Mouse (Mus musculus) neural tube, embryonic 15.5 days (tissue): Measurements from ENCODE around the gene Cdk12. TPM values are rescaled to one million over a fixed set of nuclear protein-coding genes. Genes with fewer than 3 reads are reported as not detected.

Experiments used
- ATAC-seq: fragments of 200-750 bp; cut with Nextera tagmentation; 2 replicates; pipeline ENCODE4 v1.8.0; 2017; ENCODE audit warnings: mild to moderate bottlenecking, moderate TSS enrichment, moderate library complexity; ENCODE audit not compliant: low FRiP score
- H3K27ac ChIP-seq: fragments of 300-500 bp; sonication (generic); replicated peaks from 2 replicates; pipeline ENCODE4 v1.5.1; 2015; ENCODE audit warnings: mild to moderate bottlenecking, inconsistent platforms
- H3K27me3 ChIP-seq: fragments of 300-500 bp; sonication (generic); replicated peaks from 2 replicates; pipeline ENCODE4 v1.6.1; 2015; ENCODE audit warnings: inconsistent platforms
- H3K36me3 ChIP-seq: fragments of 300-500 bp; sonication (generic); 2 replicates; pipeline ENCODE4 v1.6.1; 2015; ENCODE audit warnings: inconsistent platforms
- H3K4me1 ChIP-seq: fragments of 300-500 bp; sonication (generic); 2 replicates; pipeline ENCODE4 v1.6.1; 2015; ENCODE audit warnings: inconsistent platforms
- H3K4me2 ChIP-seq: fragments of 300-500 bp; sonication (generic); 2 replicates; pipeline ENCODE4 v1.6.1; 2015; ENCODE audit warnings: inconsistent platforms, mild to moderate bottlenecking, moderate library complexity
- H3K4me3 ChIP-seq: fragments of 300-500 bp; sonication (generic); replicated peaks from 2 replicates; pipeline ENCODE4 v1.5.1; 2015; ENCODE audit warnings: mild to moderate bottlenecking, inconsistent platforms
- H3K9ac ChIP-seq: fragments of 300-500 bp; sonication (generic); replicated peaks from 2 replicates; pipeline ENCODE4 v1.6.1; 2015; ENCODE audit warnings: mild to moderate bottlenecking, inconsistent platforms
- H3K9me3 ChIP-seq: fragments of 300-500 bp; sonication (generic); replicated peaks from 2 replicates; pipeline ENCODE4 v1.6.1; 2016; ENCODE audit warnings: inconsistent platforms
- WGBS: fragments of 180-500 bp; shearing (Covaris S2); methylation state at CpG from one replicate; pipeline ENCODE4 v1.1.7; 2015; ENCODE audit warnings: mixed read lengths; 5-methylcytosine and 5-hydroxymethylcytosine counted together
- polyA plus RNA-seq: library from polyadenylated mRNA; unstranded; fragments of >200 nt; fragmentation: Nextera tagmentation; extraction: Ambion mirVana; gene quantifications from 2 replicates; pipeline ENCODE4 v1.2.1, GENCODE M21; 2015

Gene Cdk12
- polyA plus RNA-seq, 1 experiment from 2014 or later = 7.2 TPM

- WGBS = 8% methylated on average over 4 of the region's 4 CpGs
- Histone ChIP-seq H3K36me3 (no peaks in the 10 kb centered on the region), H3K27me3 (peaks cover 99% of the 10 kb centered on the region), H3K4me1 (peaks cover 30% of the 10 kb centered on the region), H3K9me3 (no peaks in the 10 kb centered on the region), H3K27ac (no peak overlapping the region), H3K4me3 (no peak overlapping the region), H3K9ac (no peak overlapping the region), H3K4me2 (no peak overlapping the region)
- ATAC-seq = no peak
These were observed 116.7 kb downstream of the Cdk12 start for GRCm38 (mm10) chr11:98319544-98319943.

- no peak overlapping the region for H3K9ac ChIP-seq
- WGBS = 7% methylated on average over 2 of the region's 2 CpGs
- H3K9me3 ChIP-seq = no peaks in the 10 kb centered on the region
- H3K27me3 ChIP-seq = peaks cover 99% of the 10 kb centered on the region
- no peak overlapping the region for H3K4me3 ChIP-seq
- peaks cover 30% of the 10 kb centered on the region for H3K4me1 ChIP-seq
- H3K4me2 ChIP-seq = no peak overlapping the region
- ATAC-seq = no peak
- H3K36me3 ChIP-seq = no peaks in the 10 kb centered on the region
- H3K27ac ChIP-seq = no peak overlapping the region
These were observed 117.1 kb downstream of the Cdk12 start for GRCm38 (mm10) chr11:98319944-98320343.

- 0 out of 2 replicates have a peak overlapping the region, but pooled peaks have one; percentile 18 for H3K27ac ChIP-seq
- 6% methylated on average over 12 of the region's 12 CpGs for WGBS
- no peak for ATAC-seq
These were observed 117.5 kb downstream of the Cdk12 start for GRCm38 (mm10) chr11:98320381-98320780.

DNA sequence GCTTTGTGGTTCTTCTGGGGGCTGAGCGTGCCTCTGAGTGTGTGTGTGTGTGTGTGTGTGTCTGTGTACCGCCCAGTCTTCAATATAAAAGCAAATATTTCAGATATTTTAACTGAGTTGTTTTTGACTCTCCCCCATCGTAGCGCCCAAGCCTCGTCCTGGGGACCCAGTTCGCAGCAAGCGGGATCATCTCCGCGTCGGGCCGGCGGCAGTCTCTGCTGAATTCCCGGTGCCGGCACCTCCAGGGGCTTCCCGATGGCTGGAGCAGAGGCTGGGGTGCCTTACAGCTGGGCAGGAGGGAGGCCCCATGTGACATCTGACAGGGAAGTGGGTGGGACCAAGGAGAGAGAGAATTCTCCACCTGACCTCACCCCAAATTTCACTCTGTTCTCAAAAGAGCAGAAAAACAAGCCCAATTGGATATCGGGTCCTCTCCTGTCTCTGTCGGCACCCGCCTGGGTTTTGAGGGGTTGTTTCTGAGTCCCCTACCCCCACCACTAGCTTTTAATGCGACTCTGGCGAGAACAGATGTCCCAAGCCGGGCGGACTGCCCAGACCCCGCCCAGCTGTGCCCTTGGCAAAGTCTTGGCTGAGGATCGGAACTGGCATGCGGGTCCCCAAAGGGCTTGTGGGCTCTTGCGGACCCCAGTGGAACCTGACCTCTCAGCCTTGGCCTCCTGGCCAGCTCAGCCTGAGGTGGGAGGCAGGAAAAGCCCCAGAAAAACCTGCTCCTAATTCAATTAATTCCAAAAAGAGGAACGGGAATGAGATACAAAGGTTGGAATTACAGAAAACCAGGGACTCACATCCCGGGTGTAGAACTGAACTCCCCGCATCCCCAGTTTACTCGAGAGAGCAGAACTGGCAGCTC lies 118.2 kb downstream of the Cdk12 start:
- Histone ChIP-seq H3K4me3 (no peak overlapping the region), H3K9ac (no peak overlapping the region), H3K9me3 (no peaks in the 10 kb centered on the region), H3K36me3 (no peaks in the 10 kb centered on the region), H3K27me3 (peaks cover 99% of the 10 kb centered on the region), H3K27ac (peak overlapping the region; percentile 23; the same call in 1 of the 2 replicates), H3K4me1 (peaks cover 30% of the 10 kb centered on the region), H3K4me2 (peak overlapping the region; percentile 34)
- 3% methylated on average over 30 of the region's 30 CpGs for WGBS
- no peak for ATAC-seq

More at GRCm38 (mm10) chr11:98320381-98320780, 117.5 kb downstream of the Cdk12 start:
- Histone ChIP-seq H3K9ac (no peak overlapping the region), H3K4me2 (peak overlapping the region; percentile 34), H3K4me1 (peaks cover 30% of the 10 kb centered on the region), H3K27me3 (peaks cover 99% of the 10 kb centered on the region), H3K9me3 (no peaks in the 10 kb centered on the region), H3K4me3 (no peak overlapping the region), H3K36me3 (no peaks in the 10 kb centered on the region)

DNA sequence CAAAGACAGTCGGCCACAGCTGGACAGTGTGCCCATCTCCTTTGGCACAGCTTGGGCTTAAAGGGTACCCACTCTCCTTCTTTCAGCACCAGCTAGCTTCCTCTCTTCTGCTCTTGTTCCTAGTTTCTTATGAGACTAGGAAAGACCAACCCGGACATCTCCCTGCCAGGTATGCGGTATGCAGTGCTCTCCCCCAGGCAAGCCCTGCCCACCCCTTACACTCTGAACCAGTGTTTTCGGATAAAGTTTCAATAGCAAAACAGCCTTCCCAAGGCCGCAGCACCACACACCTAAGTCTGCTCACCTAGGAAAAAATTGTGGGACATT lies 118.8 kb downstream of the Cdk12 start:
- no peak overlapping the region for H3K4me2 ChIP-seq
- peaks cover 96% of the 10 kb centered on the region for H3K27me3 ChIP-seq
- 0 out of 2 replicates have a peak overlapping the region, but pooled peaks have one; percentile 23 for H3K27ac ChIP-seq
- WGBS = 5% methylated on average over 5 of the region's 5 CpGs
- no peak overlapping the region for H3K4me3 ChIP-seq
- no peaks in the 10 kb centered on the region for H3K9me3 ChIP-seq
- no peaks in the 10 kb centered on the region for H3K36me3 ChIP-seq
- H3K9ac ChIP-seq = no peak overlapping the region
- ATAC-seq = no peak
- H3K4me1 ChIP-seq = peaks cover 31% of the 10 kb centered on the region

GRCm38 (mm10) chr11:98322159-98322558 lies 119.3 kb downstream of the Cdk12 start:
- peaks cover 96% of the 10 kb centered on the region for H3K27me3 ChIP-seq
- no peak overlapping the region for H3K27ac ChIP-seq
- no peak overlapping the region for H3K4me3 ChIP-seq
- H3K9me3 ChIP-seq = no peaks in the 10 kb centered on the region
- peaks cover 32% of the 10 kb centered on the region for H3K4me1 ChIP-seq
- ATAC-seq = no peak
- no peak overlapping the region for H3K4me2 ChIP-seq
- H3K9ac ChIP-seq = no peak overlapping the region
- WGBS = 9% methylated on average over 1 of the region's 1 CpGs
- no peaks in the 10 kb centered on the region for H3K36me3 ChIP-seq

- Histone ChIP-seq H3K27me3 (peaks cover 96% of the 10 kb centered on the region), H3K4me1 (peaks cover 37% of the 10 kb centered on the region), H3K9ac (no peak overlapping the region), H3K27ac (no peak overlapping the region), H3K4me3 (no peak overlapping the region), H3K36me3 (no peaks in the 10 kb centered on the region), H3K4me2 (no peak overlapping the region), H3K9me3 (no peaks in the 10 kb centered on the region)
- 2% methylated on average over 9 of the region's 10 CpGs for WGBS
- no peak for ATAC-seq
These were observed 120.4 kb downstream of the Cdk12 start for GRCm38 (mm10) chr11:98323136-98323866.

- H3K4me3 ChIP-seq = no peak overlapping the region
- no peak for ATAC-seq
- 0 out of 2 replicates have a peak overlapping the region, but pooled peaks have one; percentile 13 for H3K4me2 ChIP-seq
- 0 out of 2 replicates have a peak overlapping the region, but pooled peaks have one; percentile 10 for H3K9ac ChIP-seq
- WGBS = 1% methylated on average over 9 of the region's 9 CpGs
- H3K27ac ChIP-seq = no peak overlapping the region
- peaks cover 37% of the 10 kb centered on the region for H3K4me1 ChIP-seq
- H3K36me3 ChIP-seq = no peaks in the 10 kb centered on the region
- H3K9me3 ChIP-seq = no peaks in the 10 kb centered on the region
- peaks cover 95% of the 10 kb centered on the region for H3K27me3 ChIP-seq
These were observed 121.1 kb downstream of the Cdk12 start for GRCm38 (mm10) chr11:98323933-98324332.

- 7% methylated on average over 14 of the region's 14 CpGs for WGBS
- no peak for ATAC-seq
- H3K9me3 ChIP-seq = no peaks in the 10 kb centered on the region
- peaks cover 95% of the 10 kb centered on the region for H3K27me3 ChIP-seq
- H3K9ac ChIP-seq = no peak overlapping the region; the same call in 1 of the 2 replicates
- no peaks in the 10 kb centered on the region for H3K36me3 ChIP-seq
- peak overlapping the region; percentile 19 for H3K4me3 ChIP-seq
- peak overlapping the region; percentile 47 for H3K4me2 ChIP-seq
- no peak overlapping the region; the same call in 1 of the 2 replicates for H3K27ac ChIP-seq
- H3K4me1 ChIP-seq = peaks cover 36% of the 10 kb centered on the region
These were observed 122.4 kb downstream of the Cdk12 start for GRCm38 (mm10) chr11:98325191-98325820.

GRCm38 (mm10) chr11:98325821-98326218 lies 123.0 kb downstream of the Cdk12 start:
- Histone ChIP-seq H3K4me3 (peak overlapping the region; percentile 19), H3K36me3 (no peaks in the 10 kb centered on the region), H3K27ac (no peak overlapping the region; the same call in 1 of the 2 replicates), H3K4me2 (peak overlapping the region; percentile 47), H3K27me3 (peaks cover 95% of the 10 kb centered on the region), H3K9me3 (no peaks in the 10 kb centered on the region), H3K9ac (no peak overlapping the region; the same call in 1 of the 2 replicates), H3K4me1 (peaks cover 31% of the 10 kb centered on the region)
- WGBS = 3% methylated on average over 22 of the region's 22 CpGs
- ATAC-seq = no peak

DNA sequence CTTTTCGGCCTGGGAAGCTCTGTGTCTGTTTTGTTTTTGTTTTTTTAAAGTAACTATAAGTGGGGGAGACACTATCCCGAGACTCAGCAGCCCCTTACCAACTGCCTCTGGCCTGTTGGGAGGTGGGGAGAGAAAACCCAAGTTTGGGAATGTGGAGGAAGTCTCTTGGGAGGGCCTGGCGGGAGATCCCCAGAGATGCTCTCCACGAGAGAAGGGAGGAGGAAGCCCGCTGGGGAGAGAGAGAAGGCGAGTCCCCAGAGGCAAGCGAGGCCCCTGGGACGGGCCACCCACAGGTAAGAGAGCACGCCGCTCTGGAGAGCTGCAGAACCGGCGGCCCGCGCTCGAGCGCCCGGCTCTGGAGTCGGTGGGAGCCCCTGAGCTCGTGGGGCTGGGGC lies 123.9 kb downstream of the Cdk12 start:
- ATAC-seq = no peak
- Histone ChIP-seq H3K9me3 (no peaks in the 10 kb centered on the region), H3K4me1 (peaks cover 25% of the 10 kb centered on the region), H3K27ac (peak overlapping the region; percentile 82; the same call in 1 of the 2 replicates), H3K4me2 (peak overlapping the region; percentile 47), H3K27me3 (peaks cover 93% of the 10 kb centered on the region), H3K9ac (no peak overlapping the region), H3K4me3 (peak overlapping the region; percentile 43), H3K36me3 (no peaks in the 10 kb centered on the region)
- WGBS = under 1% methylated on average over 19 of the region's 19 CpGs
